Mouse (Mus musculus) midbrain, embryonic 13.5 days (tissue): ENCODE results near the gene Srpx2. TPM values are rescaled to one million over a fixed set of nuclear protein-coding genes. Genes with fewer than 3 reads are reported as not detected.

Source experiments
- ATAC-seq: fragments of 200-750 bp; cut with Nextera tagmentation; 2 replicates; pipeline ENCODE4 v1.8.0; 2017; ENCODE audit warnings: mild to moderate bottlenecking, moderate TSS enrichment, moderate library complexity
- H3K27ac ChIP-seq: fragments of 300-500 bp; sonication (generic); 2 replicates; pipeline ENCODE4 v1.5.1; 2015; ENCODE audit warnings: inconsistent platforms, mild to moderate bottlenecking, moderate library complexity
- H3K27me3 ChIP-seq: fragments of 300-500 bp; sonication (generic); 2 replicates; pipeline ENCODE4 v1.6.1; 2015; ENCODE audit warnings: mild to moderate bottlenecking, inconsistent platforms
- H3K36me3 ChIP-seq: fragments of 300-500 bp; sonication (generic); 2 replicates; pipeline ENCODE4 v1.6.1; 2015; ENCODE audit warnings: mild to moderate bottlenecking, inconsistent platforms
- H3K4me1 ChIP-seq: fragments of 300-500 bp; sonication (generic); replicated peaks from 2 replicates; pipeline ENCODE4 v1.6.1; 2015; ENCODE audit warnings: inconsistent platforms
- H3K4me2 ChIP-seq: fragments of 300-500 bp; sonication (generic); replicated peaks from 2 replicates; pipeline ENCODE4 v1.6.1; 2015; ENCODE audit warnings: moderate library complexity, mild to moderate bottlenecking, inconsistent platforms
- H3K4me3 ChIP-seq: fragments of 300-500 bp; sonication (generic); replicated peaks from 2 replicates; pipeline ENCODE4 v1.5.1; 2015; ENCODE audit warnings: mild to moderate bottlenecking, inconsistent platforms
- H3K9ac ChIP-seq: fragments of 300-500 bp; sonication (generic); replicated peaks from 2 replicates; pipeline ENCODE4 v1.6.1; 2015; ENCODE audit warnings: mild to moderate bottlenecking, inconsistent platforms
- H3K9me3 ChIP-seq: fragments of 300-500 bp; sonication (generic); 2 replicates; pipeline ENCODE4 v1.6.1; 2016; ENCODE audit warnings: mild to moderate bottlenecking, inconsistent platforms
- WGBS: fragments of 180-500 bp; shearing (Covaris S2); methylation state at CpG from one replicate; pipeline ENCODE4 v1.1.7; 2015; 5-methylcytosine and 5-hydroxymethylcytosine counted together
- polyA plus RNA-seq: library from polyadenylated mRNA; unstranded; fragments of >200 nt; fragmentation: Nextera tagmentation; extraction: Ambion mirVana; gene quantifications from 2 replicates; pipeline ENCODE4 v1.2.1, GENCODE M21; 2015

Gene Srpx2
- polyA plus RNA-seq, 1 experiment from 2014 or later: 1.6 TPM

- no peak overlapping the region for H3K4me3 ChIP-seq
- no peak for ATAC-seq
- H3K4me2 ChIP-seq: no peak overlapping the region
- H3K36me3 ChIP-seq: no peaks in the 10 kb centered on the region
- WGBS: 94% methylated on average over 4 of the region's 4 CpGs
- H3K4me1 ChIP-seq: no peaks in the 10 kb centered on the region
- H3K27me3 ChIP-seq: no peaks in the 10 kb centered on the region
- H3K9ac ChIP-seq: no peak overlapping the region
- H3K27ac ChIP-seq: no peak overlapping the region
- H3K9me3 ChIP-seq: no peaks in the 10 kb centered on the region
These were observed 28.5 kb downstream of the Srpx2 start for GRCm38 (mm10) chrX:133936605-133937225.

DNA sequence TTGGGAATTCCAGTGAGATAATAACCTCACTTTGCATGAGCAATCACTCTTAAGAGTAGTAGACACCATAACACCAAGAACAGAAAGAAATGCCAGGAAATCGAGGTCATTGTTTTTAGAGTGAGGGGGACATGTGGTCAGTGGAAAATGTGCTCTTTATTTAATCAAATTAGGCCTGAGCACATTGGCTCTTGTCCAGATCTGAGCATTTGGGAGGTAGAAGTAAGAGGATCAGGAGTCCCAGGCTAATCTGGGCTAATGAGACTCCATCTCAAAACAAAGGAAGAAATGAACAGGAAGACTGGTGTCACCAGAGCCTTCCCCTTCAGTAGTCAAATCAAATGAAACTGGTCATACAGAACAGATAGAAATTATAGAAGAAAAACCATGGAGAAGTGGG, 31.3 kb downstream of the Srpx2 start:
- no peaks in the 10 kb centered on the region for H3K9me3 ChIP-seq
- H3K4me2 ChIP-seq: no peak overlapping the region
- 47% methylated on average over 1 of the region's 1 CpGs for WGBS
- no peaks in the 10 kb centered on the region for H3K36me3 ChIP-seq
- no peaks in the 10 kb centered on the region; the same call in 1 of the 2 replicates for H3K27me3 ChIP-seq
- ATAC-seq: no peak
- no peak overlapping the region for H3K9ac ChIP-seq
- H3K4me1 ChIP-seq: no peaks in the 10 kb centered on the region
- no peak overlapping the region for H3K27ac ChIP-seq
- no peak overlapping the region for H3K4me3 ChIP-seq

- H3K27ac ChIP-seq: no peak overlapping the region
- 34% methylated on average over 3 of the region's 3 CpGs for WGBS
- no peaks in the 10 kb centered on the region for H3K9me3 ChIP-seq
- H3K27me3 ChIP-seq: peaks cover 5% of the 10 kb centered on the region; the same call in 1 of the 2 replicates
- ATAC-seq: peak; percentile 45; the same call in 1 of the 2 replicates
- no peak overlapping the region for H3K4me2 ChIP-seq
- H3K36me3 ChIP-seq: no peaks in the 10 kb centered on the region
- no peak overlapping the region for H3K4me3 ChIP-seq
- no peaks in the 10 kb centered on the region for H3K4me1 ChIP-seq
- H3K9ac ChIP-seq: no peak overlapping the region
These were observed 39.2 kb downstream of the Srpx2 start for GRCm38 (mm10) chrX:133947427-133947826.

GRCm38 (mm10) chrX:133954661-133955060, 46.4 kb downstream of the Srpx2 start:
- no peak overlapping the region for H3K4me2 ChIP-seq
- no peak overlapping the region for H3K4me3 ChIP-seq
- no peak for ATAC-seq
- H3K9me3 ChIP-seq: no peaks in the 10 kb centered on the region
- H3K27me3 ChIP-seq: peaks cover 11% of the 10 kb centered on the region; the same call in 1 of the 2 replicates
- H3K27ac ChIP-seq: no peak overlapping the region
- no peak overlapping the region for H3K9ac ChIP-seq
- H3K4me1 ChIP-seq: no peaks in the 10 kb centered on the region
- H3K36me3 ChIP-seq: no peaks in the 10 kb centered on the region
- 74% methylated on average over 7 of the region's 7 CpGs for WGBS

GRCm38 (mm10) chrX:133960617-133961016, 52.4 kb downstream of the Srpx2 start:
- Histone ChIP-seq H3K27me3 (peaks cover 8% of the 10 kb centered on the region; the same call in 1 of the 2 replicates), H3K4me1 (no peaks in the 10 kb centered on the region), H3K9ac (no peak overlapping the region), H3K36me3 (no peaks in the 10 kb centered on the region), H3K4me2 (no peak overlapping the region), H3K27ac (no peak overlapping the region), H3K4me3 (no peak overlapping the region), H3K9me3 (no peaks in the 10 kb centered on the region)
- 61% methylated on average over 2 of the region's 2 CpGs for WGBS
- no peak for ATAC-seq

- no peaks in the 10 kb centered on the region for H3K36me3 ChIP-seq
- H3K9ac ChIP-seq: no peak overlapping the region
- no peak overlapping the region for H3K4me2 ChIP-seq
- H3K4me1 ChIP-seq: no peaks in the 10 kb centered on the region
- H3K27ac ChIP-seq: no peak overlapping the region
- H3K27me3 ChIP-seq: peaks cover 5% of the 10 kb centered on the region; the same call in 1 of the 2 replicates
- no peak for ATAC-seq
- H3K9me3 ChIP-seq: no peaks in the 10 kb centered on the region
- 74% methylated on average over 2 of the region's 2 CpGs for WGBS
- H3K4me3 ChIP-seq: no peak overlapping the region
These were observed 56.4 kb downstream of the Srpx2 start for GRCm38 (mm10) chrX:133964615-133965014.

GRCm38 (mm10) chrX:133981231-133982002, 73.2 kb downstream of the Srpx2 start, which contains the start of gene Sytl4:
Sytl4 (minus strand) TSS chrX:133981812.
- Histone ChIP-seq H3K4me3 (peak within 1 kb of the TSS; percentile 35), H3K27me3 (peaks cover 28% of the 10 kb centered on the region; the same call in 1 of the 2 replicates), H3K4me1 (no peaks in the 10 kb centered on the region), H3K27ac (no peak within 1 kb of the TSS), H3K4me2 (peak within 1 kb of the TSS; percentile 59), H3K36me3 (no peaks in the 10 kb centered on the region), H3K9me3 (no peaks in the 10 kb centered on the region), H3K9ac (no peak within 1 kb of the TSS)
- 22% methylated on average over 29 of the region's 29 CpGs for WGBS
- peak; percentile 73 for ATAC-seq

Other genes with a start within 250 kb of the Srpx2 start
- 14.4 and 15.2 TPM in 2 replicates for gene Pcdh19, start 219.4 kb upstream of the Srpx2 start, polyA plus RNA-seq
- gene Tnmd, start 57.4 kb upstream of the Srpx2 start, polyA plus RNA-seq: 0.53 and 0.96 TPM in 2 replicates
- 240 and 273 TPM in 2 replicates for gene Tspan6, start 10.0 kb upstream of the Srpx2 start, polyA plus RNA-seq
- 0.39 and 0.59 TPM in 2 replicates for gene Sytl4, start 73.4 kb downstream of the Srpx2 start, polyA plus RNA-seq
- gene Cstf2, start 150.8 kb downstream of the Srpx2 start, polyA plus RNA-seq: 65.8 and 66.8 TPM in 2 replicates